Mouse (Mus musculus): ENCODE results near the gene Bfar. TPM values are rescaled to one million over a fixed set of nuclear protein-coding genes. Genes with fewer than 3 reads are reported as not detected.
"Not testable (repeated sequence)": the region's sequence is repeated elsewhere in the genome, so short reads cannot be mapped to it uniquely, and the experiment has no call there.

Bfar gene
- polyA plus RNA-seq, 1 experiment from 2014 or later = 49.1 TPM

GRCm38 (mm10) chr16:13670896-13671295, 762 bp upstream of the Bfar start:
- 80% methylated on average over 5 of the region's 5 CpGs for WGBS
- not testable (repeated sequence) for H3K36me3 ChIP-seq; H3K9me3 ChIP-seq; H3K27me3 ChIP-seq; H3K27ac ChIP-seq (replicated peaks); ATAC-seq (ENCODE audit: low FRiP score, low read depth); H3K9ac ChIP-seq (replicated peaks)
- Histone ChIP-seq H3K4me1 (peaks cover 19% of the 10 kb centered on the region), H3K4me3 (peak overlapping the region; percentile 98; the same call in 1 of the 2 replicates), H3K4me2 (replicated peaks) (peak overlapping the region; percentile 84)

- peaks cover 20% of the 10 kb centered on the region for H3K36me3 ChIP-seq
- peak overlapping the region; percentile 84 for H3K4me2 ChIP-seq (replicated peaks)
- no peaks in the 10 kb centered on the region for H3K27me3 ChIP-seq
- H3K9ac ChIP-seq (replicated peaks) = peak overlapping the region; percentile 91
- peak overlapping the region; percentile 86 for H3K27ac ChIP-seq (replicated peaks)
- H3K4me3 ChIP-seq = peak overlapping the region; percentile 98
- H3K4me1 ChIP-seq = peaks cover 12% of the 10 kb centered on the region
- 3% methylated on average over 20 of the region's 20 CpGs for WGBS
- no peaks in the 10 kb centered on the region for H3K9me3 ChIP-seq
- ATAC-seq (ENCODE audit: low FRiP score, low read depth) = peak; percentile 10; the same call in 1 of the 2 replicates
Measured at GRCm38 (mm10) chr16:13672386-13672898, 784 bp downstream of the Bfar start.

- Histone ChIP-seq H3K4me2 (replicated peaks) (peak overlapping the region; percentile 84), H3K27ac (replicated peaks) (no peak overlapping the region), H3K4me1 (peaks cover 12% of the 10 kb centered on the region), H3K4me3 (peak overlapping the region; percentile 98; the same call in 1 of the 2 replicates), H3K9me3 (no peaks in the 10 kb centered on the region), H3K27me3 (no peaks in the 10 kb centered on the region), H3K9ac (replicated peaks) (no peak overlapping the region; the same call in 1 of the 2 replicates), H3K36me3 (peaks cover 27% of the 10 kb centered on the region)
- ATAC-seq (ENCODE audit: low FRiP score, low read depth) = no peak
- 76% methylated on average over 5 of the region's 5 CpGs for WGBS
Measured at GRCm38 (mm10) chr16:13673114-13673513, 1.5 kb downstream of the Bfar start.

GRCm38 (mm10) chr16:13674511-13674910, 2.9 kb downstream of the Bfar start:
- no peaks in the 10 kb centered on the region for H3K27me3 ChIP-seq
- 87% methylated on average over 3 of the region's 3 CpGs for WGBS
- H3K27ac ChIP-seq (replicated peaks) = no peak overlapping the region

GRCm38 (mm10) chr16:13678601-13679319, 7.1 kb downstream of the Bfar start:
- H3K4me2 ChIP-seq (replicated peaks) = no peak overlapping the region
- WGBS = 93% methylated on average over 3 of the region's 3 CpGs
- ATAC-seq (ENCODE audit: low FRiP score, low read depth) = no peak
- H3K9ac ChIP-seq (replicated peaks) = no peak overlapping the region
- no peaks in the 10 kb centered on the region for H3K27me3 ChIP-seq
- H3K9me3 ChIP-seq = no peaks in the 10 kb centered on the region
- no peaks in the 10 kb centered on the region for H3K4me1 ChIP-seq
- no peak overlapping the region for H3K4me3 ChIP-seq
- H3K36me3 ChIP-seq = peaks cover 40% of the 10 kb centered on the region
- H3K27ac ChIP-seq (replicated peaks) = no peak overlapping the region

More at GRCm38 (mm10) chr16:13674511-13674910, 2.9 kb downstream of the Bfar start:
- H3K4me2 ChIP-seq (replicated peaks) = no peak overlapping the region
- no peak overlapping the region for H3K9ac ChIP-seq (replicated peaks)
- H3K36me3 ChIP-seq = peaks cover 35% of the 10 kb centered on the region
- no peaks in the 10 kb centered on the region for H3K9me3 ChIP-seq
- H3K4me3 ChIP-seq = no peak overlapping the region
- peaks cover 12% of the 10 kb centered on the region for H3K4me1 ChIP-seq
- ATAC-seq (ENCODE audit: low FRiP score, low read depth) = no peak

- peaks cover 90% of the 10 kb centered on the region for H3K36me3 ChIP-seq
- WGBS = 89% methylated on average over 7 of the region's 7 CpGs
Measured at GRCm38 (mm10) chr16:13698998-13699397, 27.3 kb downstream of the Bfar start.

GRCm38 (mm10) chr16:13702184-13702583, 30.5 kb downstream of the Bfar start:
- Histone ChIP-seq H3K27ac (replicated peaks) (no peak overlapping the region), H3K27me3 (no peaks in the 10 kb centered on the region), H3K9me3 (no peaks in the 10 kb centered on the region), H3K9ac (replicated peaks) (no peak overlapping the region), H3K36me3 (peaks cover 80% of the 10 kb centered on the region), H3K4me1 (no peaks in the 10 kb centered on the region), H3K4me2 (replicated peaks) (no peak overlapping the region), H3K4me3 (no peak overlapping the region)
- 92% methylated on average over 7 of the region's 7 CpGs for WGBS
- no peak for ATAC-seq (ENCODE audit: low FRiP score, low read depth)

More at GRCm38 (mm10) chr16:13698998-13699397, 27.3 kb downstream of the Bfar start:
- Histone ChIP-seq H3K9ac (replicated peaks) (no peak overlapping the region), H3K4me3 (no peak overlapping the region), H3K4me1 (no peaks in the 10 kb centered on the region), H3K9me3 (no peaks in the 10 kb centered on the region), H3K27me3 (no peaks in the 10 kb centered on the region), H3K4me2 (replicated peaks) (no peak overlapping the region), H3K27ac (replicated peaks) (no peak overlapping the region)
- no peak for ATAC-seq (ENCODE audit: low FRiP score, low read depth)

- H3K36me3 ChIP-seq = peaks cover 55% of the 10 kb centered on the region
- H3K4me1 ChIP-seq = no peaks in the 10 kb centered on the region
- H3K4me2 ChIP-seq (replicated peaks) = no peak overlapping the region
- WGBS = 96% methylated on average over 10 of the region's 10 CpGs
- H3K9me3 ChIP-seq = no peaks in the 10 kb centered on the region
- no peaks in the 10 kb centered on the region for H3K27me3 ChIP-seq
- no peak overlapping the region for H3K27ac ChIP-seq (replicated peaks)
- no peak overlapping the region for H3K9ac ChIP-seq (replicated peaks)
- no peak overlapping the region for H3K4me3 ChIP-seq
- ATAC-seq (ENCODE audit: low FRiP score, low read depth) = no peak
Measured at GRCm38 (mm10) chr16:13704676-13705075, 33.0 kb downstream of the Bfar start.

- Histone ChIP-seq H3K4me2 (replicated peaks) (no peak overlapping the region), H3K4me3 (no peak overlapping the region), H3K36me3 (no peaks in the 10 kb centered on the region), H3K9me3 (no peaks in the 10 kb centered on the region), H3K27me3 (no peaks in the 10 kb centered on the region), H3K9ac (replicated peaks) (no peak overlapping the region), H3K27ac (replicated peaks) (no peak overlapping the region), H3K4me1 (no peaks in the 10 kb centered on the region)
- WGBS = 84% methylated on average over 3 of the region's 3 CpGs
- no peak for ATAC-seq (ENCODE audit: low FRiP score, low read depth)
Measured at GRCm38 (mm10) chr16:13714910-13715309, 43.3 kb downstream of the Bfar start.

GRCm38 (mm10) chr16:13716821-13717553, 45.3 kb downstream of the Bfar start:
- H3K27ac ChIP-seq (replicated peaks) = no peak overlapping the region
- no peaks in the 10 kb centered on the region for H3K36me3 ChIP-seq
- H3K9me3 ChIP-seq = no peaks in the 10 kb centered on the region
- no peaks in the 10 kb centered on the region for H3K4me1 ChIP-seq
- H3K4me3 ChIP-seq = no peak overlapping the region
- H3K9ac ChIP-seq (replicated peaks) = no peak overlapping the region
- no peak for ATAC-seq (ENCODE audit: low FRiP score, low read depth)
- WGBS = 78% methylated on average over 2 of the region's 2 CpGs
- H3K27me3 ChIP-seq = no peaks in the 10 kb centered on the region
- H3K4me2 ChIP-seq (replicated peaks) = no peak overlapping the region

GRCm38 (mm10) chr16:13722937-13723336, 51.3 kb downstream of the Bfar start:
- Histone ChIP-seq H3K4me1 (no peaks in the 10 kb centered on the region), H3K4me3 (no peak overlapping the region)
- 39% methylated on average over 10 of the region's 10 CpGs for WGBS

GRCm38 (mm10) chr16:13727811-13728335, 56.2 kb downstream of the Bfar start:
- Histone ChIP-seq H3K27me3 (peaks cover 10% of the 10 kb centered on the region), H3K4me2 (replicated peaks) (no peak overlapping the region), H3K36me3 (no peaks in the 10 kb centered on the region), H3K9ac (replicated peaks) (no peak overlapping the region), H3K27ac (replicated peaks) (no peak overlapping the region), H3K4me3 (no peak overlapping the region), H3K9me3 (no peaks in the 10 kb centered on the region), H3K4me1 (no peaks in the 10 kb centered on the region)
- WGBS = 90% methylated on average over 5 of the region's 5 CpGs
- no peak for ATAC-seq (ENCODE audit: low FRiP score, low read depth)

More at GRCm38 (mm10) chr16:13722937-13723336, 51.3 kb downstream of the Bfar start:
- no peak overlapping the region for H3K27ac ChIP-seq (replicated peaks)
- H3K27me3 ChIP-seq = no peaks in the 10 kb centered on the region
- H3K36me3 ChIP-seq = no peaks in the 10 kb centered on the region
- H3K9me3 ChIP-seq = no peaks in the 10 kb centered on the region
- H3K4me2 ChIP-seq (replicated peaks) = no peak overlapping the region
- no peak for ATAC-seq (ENCODE audit: low FRiP score, low read depth)
- H3K9ac ChIP-seq (replicated peaks) = no peak overlapping the region
